Mouse (Mus musculus) megakaryocyte, embryonic 14.5 days (primary cell): ENCODE data around the gene Agmo. TPM values are rescaled to one million over a fixed set of nuclear protein-coding genes. Genes with fewer than 3 reads are reported as not detected.

Experiments
- H3K27me3 ChIP-seq: replicated peaks from 2 replicates; pipeline ENCODE3; 2012; ENCODE audit warnings: inconsistent platforms
- H3K36me3 ChIP-seq: replicated peaks from 2 replicates; pipeline ENCODE3; 2012; ENCODE audit warnings: low read length, inconsistent platforms, mixed read lengths
- H3K4me1 ChIP-seq: 2 replicates; pipeline ENCODE4 v1.6.1; 2012; ENCODE audit warnings: inconsistent platforms
- H3K4me3 ChIP-seq: replicated peaks from 2 replicates; pipeline ENCODE3; 2012; ENCODE audit warnings: moderate library complexity, mild to moderate bottlenecking, inconsistent platforms
- H3K9me3 ChIP-seq: 2 replicates; pipeline ENCODE4 v1.6.1; 2012; ENCODE audit warnings: inconsistent platforms
- FLI1 ChIP-seq: IDR thresholded peaks from 2 replicates; pipeline ENCODE4 v1.6.1; 2012; ENCODE audit warnings: low read length, inconsistent platforms, mixed read lengths
- GATA1 ChIP-seq: IDR thresholded peaks from 3 replicates; pipeline ENCODE4 v1.6.1; 2012; ENCODE audit warnings: mixed read lengths, low read length, inconsistent platforms, borderline replicate concordance
- polyA plus RNA-seq: library from polyadenylated mRNA; stranded (reverse); fragments of >175 nt; gene quantifications from 2 replicates; pipeline ENCODE4 v1.2.3, GENCODE M21; 2012; ENCODE audit warnings: low replicate concordance; ENCODE audit not compliant: insufficient read depth

Agmo gene
- polyA plus RNA-seq, 1 experiment: not detected

DNA sequence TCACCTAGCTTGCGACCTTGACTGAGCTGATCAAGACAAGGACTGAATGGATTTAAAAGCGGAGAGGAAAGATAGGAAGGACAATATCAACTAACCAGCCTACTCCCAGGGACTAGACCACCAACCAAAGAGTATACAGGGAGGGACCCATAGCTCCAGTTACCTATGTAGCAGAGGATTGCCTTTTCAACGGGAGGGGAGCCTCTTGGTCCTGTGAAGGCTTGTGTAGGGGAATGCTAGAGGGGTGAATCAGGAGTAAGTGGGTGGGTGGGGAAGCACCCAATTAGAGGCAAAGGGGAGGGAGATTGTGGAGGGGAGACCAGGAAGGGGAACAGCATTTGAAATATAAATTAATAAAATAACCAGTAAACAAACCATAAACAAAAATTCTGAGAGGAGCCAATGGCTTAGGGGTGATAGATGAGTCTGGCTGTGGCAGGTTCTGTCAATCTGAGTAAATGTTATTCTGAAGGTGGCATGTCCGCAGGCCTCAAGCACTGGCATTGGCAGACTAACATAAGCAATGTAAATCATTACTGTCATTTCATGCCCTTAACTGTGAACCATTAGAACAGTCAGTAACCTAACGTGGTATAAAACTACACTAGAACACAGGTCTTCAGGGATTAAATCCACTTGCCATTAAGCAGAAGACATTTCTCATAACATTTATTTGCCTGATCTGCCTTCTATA is 32.7 kb downstream of the Agmo start:
- no peaks in the 10 kb centered on the region for H3K36me3 ChIP-seq
- TF ChIP-seq FLI1 (no peak), GATA1 (no peak)
- H3K4me3 ChIP-seq: no peak overlapping the region
- no peaks in the 10 kb centered on the region for H3K9me3 ChIP-seq
- no peaks in the 10 kb centered on the region for H3K4me1 ChIP-seq
- no peaks in the 10 kb centered on the region for H3K27me3 ChIP-seq

DNA sequence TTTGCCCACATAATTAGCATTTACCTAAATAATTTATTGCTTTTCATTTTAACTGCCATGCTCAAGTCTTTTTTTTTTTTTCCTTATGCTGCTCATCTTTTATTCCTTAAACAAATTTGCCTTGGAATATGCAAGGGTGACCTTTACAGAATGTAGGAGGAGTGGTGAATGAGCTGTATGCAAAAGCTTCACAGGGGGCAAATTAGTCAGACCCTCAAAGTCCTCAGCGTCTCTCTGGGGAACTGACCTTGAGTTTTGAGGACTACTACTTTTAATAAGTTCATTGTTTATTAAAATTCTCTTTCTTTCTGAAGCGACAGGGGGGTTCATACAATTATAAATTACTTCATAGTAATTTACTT is 33.2 kb downstream of the Agmo start:
- H3K36me3 ChIP-seq: no peaks in the 10 kb centered on the region

DNA sequence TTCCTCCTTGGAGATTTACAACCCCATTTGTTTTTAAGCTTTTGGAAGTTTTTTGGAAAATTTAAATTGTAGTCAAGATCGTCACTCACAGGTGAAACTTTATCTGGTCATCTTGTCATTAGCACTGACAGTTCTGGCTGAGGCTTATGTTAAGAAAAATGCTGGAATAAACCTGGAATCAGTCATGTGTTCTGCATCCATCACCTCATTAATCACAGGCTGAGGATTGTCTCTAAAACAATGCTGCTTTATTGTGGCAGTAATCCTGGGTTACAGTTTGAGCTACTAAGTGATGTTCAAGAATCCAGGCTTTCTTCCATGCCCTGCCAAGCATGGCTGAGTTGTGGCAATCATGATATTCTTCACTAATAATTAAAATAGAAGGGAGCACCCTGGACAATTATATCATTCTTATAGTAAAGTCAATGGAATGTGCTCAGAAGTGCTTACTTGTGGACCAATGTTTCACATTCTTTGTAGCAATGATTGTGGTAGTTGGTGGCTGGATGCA is 65.6 kb downstream of the Agmo start:
- no peaks in the 10 kb centered on the region for H3K9me3 ChIP-seq
- H3K36me3 ChIP-seq: no peaks in the 10 kb centered on the region
- H3K4me1 ChIP-seq: no peaks in the 10 kb centered on the region
- no peak overlapping the region for H3K4me3 ChIP-seq
- H3K27me3 ChIP-seq: no peaks in the 10 kb centered on the region
- no peak for TF ChIP-seq GATA1
- no peak for TF ChIP-seq FLI1

More for the DNA sequence above, 33.2 kb downstream of the Agmo start:
- TF ChIP-seq GATA1: no peak
- TF ChIP-seq FLI1: no peak
- Histone ChIP-seq H3K9me3 (no peaks in the 10 kb centered on the region), H3K4me3 (no peak overlapping the region), H3K4me1 (no peaks in the 10 kb centered on the region), H3K27me3 (no peaks in the 10 kb centered on the region)

DNA sequence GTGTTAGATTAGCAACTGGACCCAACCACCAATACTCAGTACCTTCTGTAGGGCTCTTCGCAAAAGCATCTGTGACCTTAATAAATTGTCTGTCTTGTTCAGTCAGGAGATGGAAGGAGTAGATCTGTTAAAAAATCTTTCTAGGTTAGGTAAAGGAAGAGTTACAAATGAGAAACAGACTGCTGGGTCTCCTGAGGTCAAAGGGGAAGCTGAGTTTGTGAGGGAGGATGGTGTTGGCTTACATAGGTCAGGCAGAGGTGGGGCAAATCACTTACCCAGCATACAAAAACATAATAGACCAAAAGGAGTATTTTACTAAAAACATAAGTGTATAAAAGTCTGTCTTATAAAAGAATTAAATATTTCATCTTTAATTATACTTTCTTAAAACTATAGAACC is 69.3 kb downstream of the Agmo start:
- TF ChIP-seq GATA1 (no peak), FLI1 (no peak)
- Histone ChIP-seq H3K9me3 (no peaks in the 10 kb centered on the region), H3K4me3 (no peak overlapping the region), H3K36me3 (no peaks in the 10 kb centered on the region), H3K4me1 (no peaks in the 10 kb centered on the region), H3K27me3 (no peaks in the 10 kb centered on the region)

DNA sequence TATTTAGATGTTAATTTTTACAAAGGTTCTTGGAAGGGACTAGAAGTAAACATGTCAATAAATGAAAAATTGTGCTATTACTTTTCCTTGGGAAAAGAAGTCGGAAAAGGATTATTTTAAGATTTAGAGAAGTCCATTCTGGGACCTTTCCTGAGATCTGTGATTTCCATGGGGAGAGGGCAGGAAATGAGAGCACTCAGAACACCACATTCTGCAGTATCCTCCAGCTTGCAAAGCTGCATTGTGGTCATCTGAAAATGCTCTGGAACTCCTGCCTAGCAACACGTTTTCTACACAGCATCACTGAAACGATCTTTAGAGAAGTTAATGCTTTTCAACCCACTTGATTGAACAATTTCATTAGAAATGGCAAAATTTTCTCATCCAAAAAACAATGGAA is 81.4 kb downstream of the Agmo start:
- no peaks in the 10 kb centered on the region for H3K36me3 ChIP-seq
- no peak overlapping the region for H3K4me3 ChIP-seq
- H3K9me3 ChIP-seq: no peaks in the 10 kb centered on the region
- H3K4me1 ChIP-seq: no peaks in the 10 kb centered on the region
- no peaks in the 10 kb centered on the region for H3K27me3 ChIP-seq
- TF ChIP-seq GATA1 (no peak), FLI1 (no peak)

DNA sequence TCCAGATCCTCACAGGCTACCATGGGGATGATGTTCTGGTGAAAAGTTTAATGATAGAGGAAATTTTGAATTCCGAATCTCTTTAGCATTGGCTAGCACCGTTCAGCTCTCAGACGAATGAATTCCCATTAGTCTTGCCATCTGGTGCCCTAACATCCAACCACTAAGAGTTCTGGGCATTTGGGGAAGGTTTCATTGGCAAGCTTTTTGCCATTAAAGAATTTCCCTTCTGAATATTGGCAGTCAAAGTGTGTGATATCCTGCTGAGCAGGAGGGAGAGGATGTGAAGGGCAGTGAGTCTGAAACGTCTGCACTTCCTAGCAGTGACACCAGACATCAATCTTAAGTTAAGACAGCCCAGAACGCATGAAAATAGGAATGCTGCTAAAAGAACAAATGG is 93.5 kb downstream of the Agmo start:
- no peaks in the 10 kb centered on the region for H3K27me3 ChIP-seq
- H3K4me1 ChIP-seq: no peaks in the 10 kb centered on the region
- peaks cover 7% of the 10 kb centered on the region for H3K9me3 ChIP-seq
- no peaks in the 10 kb centered on the region for H3K36me3 ChIP-seq
- no peak overlapping the region for H3K4me3 ChIP-seq
- TF ChIP-seq FLI1 (no peak), GATA1 (no peak)

DNA sequence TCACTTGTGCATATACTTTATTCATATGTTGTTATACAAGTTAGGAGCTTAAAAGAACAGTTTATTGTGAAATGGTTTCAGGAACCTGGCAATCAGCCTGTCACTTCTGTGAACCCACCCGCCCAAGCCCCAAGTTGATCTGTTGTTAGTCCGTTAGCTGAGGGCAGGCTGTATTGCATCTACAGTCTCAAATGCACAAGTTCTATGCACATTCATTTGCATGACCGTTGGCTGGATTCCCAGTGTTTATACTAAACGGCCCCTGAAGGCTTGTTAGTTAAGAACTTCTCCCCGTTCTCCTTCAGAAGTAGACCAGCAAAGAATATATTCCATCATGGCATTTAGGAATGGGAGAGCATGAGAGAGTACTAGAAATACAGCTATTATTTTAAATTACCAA is 102.8 kb downstream of the Agmo start:
- TF ChIP-seq FLI1 (no peak), GATA1 (no peak)
- Histone ChIP-seq H3K36me3 (no peaks in the 10 kb centered on the region), H3K9me3 (no peaks in the 10 kb centered on the region), H3K4me1 (no peaks in the 10 kb centered on the region), H3K27me3 (no peaks in the 10 kb centered on the region), H3K4me3 (no peak overlapping the region)

DNA sequence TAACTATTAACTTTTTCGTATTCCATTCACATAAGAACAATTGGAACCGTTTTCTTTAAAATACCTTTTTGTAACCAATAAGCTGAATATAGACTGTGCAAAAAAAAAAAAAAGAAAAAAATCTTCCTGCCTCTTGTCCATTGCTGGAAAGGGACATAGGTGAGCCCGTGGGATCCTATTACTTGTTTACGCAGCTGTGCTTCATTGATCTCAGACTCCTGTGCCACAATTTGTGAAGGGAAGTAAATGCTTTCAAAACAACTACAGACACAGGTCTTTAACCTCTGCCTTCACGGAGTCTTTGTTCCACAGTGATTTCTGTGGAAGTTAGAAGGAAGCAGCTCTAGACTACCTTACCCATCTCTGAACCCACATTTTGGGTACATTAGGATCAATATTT is 104.3 kb downstream of the Agmo start:
- H3K27me3 ChIP-seq: no peaks in the 10 kb centered on the region
- H3K36me3 ChIP-seq: no peaks in the 10 kb centered on the region
- no peaks in the 10 kb centered on the region for H3K9me3 ChIP-seq
- no peak for TF ChIP-seq FLI1
- TF ChIP-seq GATA1: no peak
- H3K4me1 ChIP-seq: no peaks in the 10 kb centered on the region
- H3K4me3 ChIP-seq: no peak overlapping the region

DNA sequence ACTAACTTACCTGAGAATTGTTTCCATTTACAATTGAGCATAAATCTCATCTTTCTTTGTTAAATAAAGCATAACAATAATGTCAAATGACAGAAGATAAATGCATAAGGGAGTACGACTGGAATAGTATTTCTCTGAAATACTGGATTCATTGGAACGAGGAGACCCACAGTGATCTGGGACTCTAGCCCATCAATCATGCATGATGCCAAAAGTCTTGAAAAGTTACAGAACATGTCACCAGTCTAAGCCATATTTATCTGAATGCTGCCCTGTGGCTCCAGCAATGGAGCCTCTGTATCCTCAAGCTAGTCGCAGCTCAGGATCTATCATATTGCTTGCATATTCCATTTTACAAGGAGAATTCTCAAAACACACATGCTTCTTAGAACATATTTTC is 150.9 kb downstream of the Agmo start:
- TF ChIP-seq FLI1 (no peak), GATA1 (no peak)
- H3K9me3 ChIP-seq: no peaks in the 10 kb centered on the region

DNA sequence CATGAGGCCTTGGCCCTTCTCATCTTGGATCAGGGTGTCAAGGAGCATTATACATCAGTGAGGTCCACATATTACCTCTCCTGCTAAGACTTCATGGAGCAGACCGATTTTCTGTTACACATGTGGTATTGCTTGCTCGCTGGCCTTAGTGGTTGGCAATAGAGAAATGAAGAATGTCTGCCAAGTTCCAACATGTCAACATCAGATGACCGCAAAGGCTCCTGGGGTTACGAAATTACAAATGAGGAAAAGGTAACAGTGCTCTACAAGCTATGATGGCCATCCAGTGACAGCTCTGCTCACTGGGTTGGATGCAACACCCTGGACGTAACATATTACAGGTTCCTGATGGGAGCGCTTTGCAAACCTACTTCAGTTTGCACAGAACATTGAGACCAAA is 161.1 kb downstream of the Agmo start:
- no peaks in the 10 kb centered on the region for H3K4me1 ChIP-seq
- no peak for TF ChIP-seq FLI1
- TF ChIP-seq GATA1: no peak
- H3K9me3 ChIP-seq: no peaks in the 10 kb centered on the region
- no peak overlapping the region for H3K4me3 ChIP-seq
- no peaks in the 10 kb centered on the region for H3K27me3 ChIP-seq
- H3K36me3 ChIP-seq: no peaks in the 10 kb centered on the region

More for the DNA sequence above, 150.9 kb downstream of the Agmo start:
- Histone ChIP-seq H3K4me3 (no peak overlapping the region), H3K4me1 (no peaks in the 10 kb centered on the region), H3K36me3 (no peaks in the 10 kb centered on the region), H3K27me3 (no peaks in the 10 kb centered on the region)
